Mouse (Mus musculus) neural tube, embryonic 11.5 days (tissue): ENCODE measurements at regions not wholly inside any gene's neighbourhood (a gene's known extent, or its start where the extent isn't known, plus 50 kb on each side); places are given as distances from the start of the nearest gene placed in this dataset.

Source experiments
- ATAC-seq: fragments of 200-750 bp; cut with Nextera tagmentation; 2 replicates; pipeline ENCODE4 v1.8.0; 2017; ENCODE audit warnings: moderate number of reproducible peaks, mild to moderate bottlenecking, moderate TSS enrichment, moderate library complexity; ENCODE audit not compliant: insufficient read depth, low FRiP score, low TSS enrichment
- DNase-seq: peaks from one replicate; pipeline ENCODE4 v3.0.0-alpha.2; 2015; ENCODE audit warnings: low spot score
- H3K27ac ChIP-seq: fragments of 300-500 bp; sonication (generic); 2 replicates; pipeline ENCODE4 v1.5.1; 2014; ENCODE audit warnings: low read depth, mild to moderate bottlenecking, low read length
- H3K27me3 ChIP-seq: fragments of 300-500 bp; sonication (generic); 2 replicates; pipeline ENCODE4 v1.6.1; 2014; ENCODE audit warnings: mild to moderate bottlenecking, low read length, mixed read lengths; ENCODE audit not compliant: control insufficient read depth, insufficient read depth
- H3K36me3 ChIP-seq: fragments of 300-500 bp; sonication (generic); 2 replicates; pipeline ENCODE4 v1.6.1; 2014; ENCODE audit warnings: mild to moderate bottlenecking, low read length, moderate library complexity, mixed read lengths; ENCODE audit not compliant: control insufficient read depth, insufficient read depth
- H3K4me1 ChIP-seq: fragments of 300-500 bp; sonication (generic); 2 replicates; pipeline ENCODE4 v1.6.1; 2014; ENCODE audit warnings: low read length, mixed read lengths; ENCODE audit not compliant: control insufficient read depth, insufficient read depth
- H3K4me2 ChIP-seq: fragments of 300-500 bp; sonication (generic); 2 replicates; pipeline ENCODE4 v1.6.1; 2014; ENCODE audit warnings: low read depth, mild to moderate bottlenecking, moderate library complexity
- H3K4me3 ChIP-seq: fragments of 300-500 bp; sonication (generic); 2 replicates; pipeline ENCODE4 v1.5.1; 2014; ENCODE audit warnings: low read depth, low read length
- H3K9ac ChIP-seq: fragments of 300-500 bp; sonication (generic); 2 replicates; pipeline ENCODE4 v1.6.1; 2014; ENCODE audit warnings: mild to moderate bottlenecking, low read length
- H3K9me3 ChIP-seq: fragments of 300-500 bp; sonication (generic); 2 replicates; pipeline ENCODE4 v1.6.1; 2016; ENCODE audit warnings: low read length; ENCODE audit not compliant: control insufficient read depth
- WGBS: fragments of 180-500 bp; shearing (Covaris S2); extraction: QIAGEN DNeasy Blood & Tissue Kit; methylation state at CpG from one replicate; pipeline ENCODE4 v1.1.7; 2014; 5-methylcytosine and 5-hydroxymethylcytosine counted together

DNA sequence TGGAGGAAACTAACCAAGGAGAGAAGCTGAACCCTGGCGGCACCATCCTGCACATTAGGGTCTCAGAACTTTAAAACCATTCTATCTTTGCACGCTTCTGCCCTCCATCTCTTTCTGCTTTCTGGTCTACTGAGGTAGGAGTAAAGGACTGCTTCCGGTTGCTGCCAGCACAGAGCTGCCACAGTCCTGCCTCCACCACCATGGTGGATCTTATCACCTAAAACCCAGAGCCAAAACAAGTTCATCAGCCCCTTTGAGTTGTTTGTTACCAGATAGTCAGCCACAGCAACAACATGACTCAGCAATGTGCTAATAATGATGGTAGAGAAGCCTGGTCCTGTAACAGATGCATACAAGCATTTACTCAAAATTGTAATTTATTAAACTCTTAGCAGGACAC is 287.9 kb downstream of the Irs2 start:
- no peak for DNase-seq
- H3K4me1 ChIP-seq, result peaks cover 3% of the 10 kb centered on the region; the same call in 1 of the 2 replicates

DNA sequence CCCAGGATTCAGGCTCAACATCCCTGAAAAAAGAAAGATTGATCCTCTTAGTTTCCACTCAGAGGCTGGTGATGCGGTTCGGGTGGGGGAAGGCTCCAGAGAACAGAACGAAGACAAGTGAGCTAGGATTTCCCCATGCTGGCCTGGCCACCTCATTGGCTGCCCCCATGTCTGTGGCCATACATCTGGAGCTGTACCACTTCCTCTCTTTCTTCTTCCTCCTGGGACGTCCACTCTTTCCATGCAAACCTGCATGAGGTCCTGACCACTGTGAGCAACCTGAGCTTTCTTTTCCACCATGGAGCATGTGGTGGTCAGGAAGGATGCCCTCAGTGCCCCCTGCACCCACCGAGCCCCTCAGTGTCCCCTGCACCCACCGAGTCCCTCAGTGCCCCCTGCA is 288.8 kb downstream of the Irs2 start:
- peaks cover 3% of the 10 kb centered on the region; the same call in 1 of the 2 replicates for H3K4me1 ChIP-seq
- H3K27me3 ChIP-seq, result no peaks in the 10 kb centered on the region
- no peaks in the 10 kb centered on the region for H3K36me3 ChIP-seq
- H3K9me3 ChIP-seq, result no peaks in the 10 kb centered on the region
- H3K4me3 ChIP-seq, result no peak overlapping the region
- H3K4me2 ChIP-seq, result no peak overlapping the region
- H3K9ac ChIP-seq, result no peak overlapping the region
- no peak for DNase-seq
- WGBS, result 95% methylated on average over 6 of the region's 6 CpGs
- no peak for ATAC-seq
- H3K27ac ChIP-seq, result no peak overlapping the region

More for the DNA sequence above, 287.9 kb downstream of the Irs2 start:
- Histone ChIP-seq H3K9ac (no peak overlapping the region), H3K4me3 (no peak overlapping the region), H3K9me3 (no peaks in the 10 kb centered on the region), H3K27ac (no peak overlapping the region), H3K4me2 (no peak overlapping the region), H3K36me3 (no peaks in the 10 kb centered on the region), H3K27me3 (no peaks in the 10 kb centered on the region)
- no peak for ATAC-seq
- WGBS, result 93% methylated on average over 3 of the region's 3 CpGs

GRCm38 (mm10) chr8:10717297-10717696 is 291.0 kb downstream of the Irs2 start:
- Histone ChIP-seq H3K27ac (no peak overlapping the region), H3K27me3 (no peaks in the 10 kb centered on the region), H3K9ac (no peak overlapping the region), H3K4me3 (no peak overlapping the region), H3K4me2 (no peak overlapping the region), H3K36me3 (no peaks in the 10 kb centered on the region), H3K4me1 (peaks cover 3% of the 10 kb centered on the region; the same call in 1 of the 2 replicates), H3K9me3 (no peaks in the 10 kb centered on the region)
- ATAC-seq (no peak), DNase-seq (no peak)
- WGBS, result 49% methylated on average over 8 of the region's 8 CpGs

DNA sequence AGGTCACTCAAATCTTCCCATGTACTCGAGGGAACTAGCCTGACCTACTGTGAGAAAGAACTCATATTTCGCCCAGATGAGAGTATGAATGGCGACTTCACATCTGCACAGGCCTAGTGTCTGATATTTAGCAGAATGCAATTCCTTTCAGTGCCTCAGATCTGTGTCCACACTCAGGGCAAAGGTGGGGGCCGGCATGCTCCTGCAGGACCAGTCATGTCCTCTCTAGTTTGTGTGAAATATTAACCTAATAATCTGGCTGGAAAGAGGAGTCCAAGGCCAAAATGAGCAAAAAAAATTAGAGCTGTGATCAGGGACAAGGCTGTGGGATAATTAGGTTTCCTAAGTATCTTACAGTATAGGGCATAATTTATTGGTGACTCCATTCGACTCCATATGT is 292.1 kb downstream of the Irs2 start:
- H3K4me3 ChIP-seq, result no peak overlapping the region
- no peaks in the 10 kb centered on the region for H3K36me3 ChIP-seq
- WGBS, result 78% methylated on average over 5 of the region's 5 CpGs
- H3K4me2 ChIP-seq, result no peak overlapping the region
- no peaks in the 10 kb centered on the region for H3K9me3 ChIP-seq
- H3K9ac ChIP-seq, result no peak overlapping the region
- no peak overlapping the region for H3K27ac ChIP-seq
- DNase-seq, result no peak
- no peaks in the 10 kb centered on the region for H3K27me3 ChIP-seq
- no peaks in the 10 kb centered on the region for H3K4me1 ChIP-seq
- no peak for ATAC-seq

DNA sequence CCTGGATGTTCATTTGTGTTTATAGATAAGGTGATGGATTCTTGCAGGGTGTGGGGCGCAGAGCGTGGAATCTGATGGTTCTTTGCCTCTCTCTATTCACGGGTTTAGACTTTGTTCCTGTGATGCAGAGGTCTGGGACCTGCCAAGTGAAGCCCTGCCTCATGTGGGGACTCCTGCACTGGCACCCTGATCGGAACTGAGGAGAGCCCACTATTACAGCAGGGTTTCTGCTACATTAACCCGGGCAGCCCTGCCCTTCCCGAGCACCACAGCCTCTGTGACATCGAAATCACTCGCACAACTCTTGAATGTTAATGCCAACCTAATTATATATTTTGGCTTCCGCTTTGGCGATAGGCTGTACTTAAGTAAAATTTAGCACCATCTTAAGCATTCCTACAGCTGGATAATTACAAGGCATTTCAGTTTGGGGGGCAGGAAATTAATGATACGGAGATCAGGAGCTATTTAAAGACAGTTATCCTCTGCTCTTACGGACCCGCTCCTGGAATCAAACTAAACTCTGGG is 294.7 kb downstream of the Irs2 start:
- 82% methylated on average over 13 of the region's 13 CpGs for WGBS
- Histone ChIP-seq H3K27me3 (no peaks in the 10 kb centered on the region), H3K36me3 (no peaks in the 10 kb centered on the region), H3K9ac (no peak overlapping the region), H3K4me2 (no peak overlapping the region), H3K27ac (no peak overlapping the region), H3K4me1 (no peaks in the 10 kb centered on the region), H3K9me3 (no peaks in the 10 kb centered on the region), H3K4me3 (no peak overlapping the region)
- DNase-seq (no peak), ATAC-seq (no peak)

- Histone ChIP-seq H3K36me3 (no peaks in the 10 kb centered on the region), H3K4me1 (no peaks in the 10 kb centered on the region), H3K27me3 (no peaks in the 10 kb centered on the region), H3K9ac (no peak overlapping the region), H3K27ac (no peak overlapping the region), H3K4me3 (no peak overlapping the region), H3K4me2 (no peak overlapping the region), H3K9me3 (no peaks in the 10 kb centered on the region)
- WGBS, result 66% methylated on average over 7 of the region's 7 CpGs
- DNase-seq (no peak), ATAC-seq (no peak)
These were observed 296.1 kb downstream of the Irs2 start for GRCm38 (mm10) chr8:10712118-10712689.

GRCm38 (mm10) chr8:10711474-10711873 is 296.8 kb downstream of the Irs2 start:
- Histone ChIP-seq H3K4me1 (no peaks in the 10 kb centered on the region), H3K9me3 (no peaks in the 10 kb centered on the region), H3K27ac (no peak overlapping the region), H3K4me2 (no peak overlapping the region), H3K27me3 (no peaks in the 10 kb centered on the region), H3K36me3 (no peaks in the 10 kb centered on the region), H3K4me3 (no peak overlapping the region), H3K9ac (no peak overlapping the region)
- WGBS, result 59% methylated on average over 7 of the region's 7 CpGs
- DNase-seq, result no peak
- ATAC-seq, result no peak

DNA sequence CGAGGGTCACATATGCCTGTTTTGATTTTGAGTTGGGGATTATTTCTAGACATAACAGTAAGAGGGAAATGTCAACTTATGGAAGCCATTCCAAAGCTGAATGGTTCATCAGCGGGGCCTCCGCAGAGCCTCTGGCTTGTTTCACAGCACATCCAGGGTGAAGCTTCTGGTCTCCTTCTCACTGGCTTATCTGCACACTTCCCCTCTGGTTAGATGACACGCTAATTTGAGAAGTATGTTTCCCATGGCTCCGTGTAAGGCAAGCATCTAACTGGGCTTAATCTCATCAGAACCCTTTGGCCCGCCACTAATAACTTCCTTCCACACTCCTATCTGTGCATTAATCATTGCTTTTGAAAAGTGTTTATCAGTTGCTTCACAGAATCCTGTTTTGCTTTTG is 299.7 kb downstream of the Irs2 start:
- Histone ChIP-seq H3K27ac (no peak overlapping the region), H3K4me3 (no peak overlapping the region), H3K36me3 (no peaks in the 10 kb centered on the region), H3K4me2 (no peak overlapping the region), H3K4me1 (no peaks in the 10 kb centered on the region), H3K9ac (no peak overlapping the region), H3K27me3 (no peaks in the 10 kb centered on the region), H3K9me3 (no peaks in the 10 kb centered on the region)
- DNase-seq (no peak), ATAC-seq (no peak)
- 87% methylated on average over 6 of the region's 6 CpGs for WGBS

- Histone ChIP-seq H3K4me3 (no peak overlapping the region), H3K9me3 (no peaks in the 10 kb centered on the region), H3K4me2 (no peak overlapping the region), H3K36me3 (no peaks in the 10 kb centered on the region), H3K27ac (no peak overlapping the region), H3K9ac (no peak overlapping the region), H3K27me3 (no peaks in the 10 kb centered on the region), H3K4me1 (no peaks in the 10 kb centered on the region; the same call in 1 of the 2 replicates)
- no peak for DNase-seq
- ATAC-seq, result no peak
These were observed 301.1 kb downstream of the Irs2 start for GRCm38 (mm10) chr8:10707122-10707521.
